In the genomic region with DNA sequence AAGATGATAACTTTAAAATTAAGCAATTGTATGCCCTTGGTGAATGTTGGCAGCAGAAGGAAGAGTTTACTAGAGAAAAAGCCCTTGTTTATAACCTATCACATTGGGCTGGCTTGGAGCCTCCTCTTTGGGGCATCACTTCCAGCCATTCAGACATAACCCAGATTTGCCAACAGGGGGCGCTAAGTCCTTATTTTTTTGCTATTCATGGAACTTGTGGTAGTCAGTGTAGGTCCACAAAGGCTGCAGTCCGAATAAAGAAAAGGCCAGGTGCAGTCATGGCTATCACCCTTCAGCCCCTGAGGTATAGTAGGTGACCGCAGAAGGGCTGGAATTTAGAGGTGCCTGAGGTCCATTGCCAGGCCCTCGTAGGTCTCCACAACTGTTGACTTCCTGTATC, we compare ENCODE assay signal across 1 mouse cellular context.
TF ChIP-seq lines count a peak whose summit lies in the region.

No protein-coding gene starts in this region.

TF ChIP-seq in CH12.LX, 34 proteins besides CTCF, POLR2A, EP300 and RAD21 (continued from another document):
- no peak for TF ChIP-seq USF1 (IDR thresholded peaks at IDR 0.05; ENCODE audit: low read depth, low read length)
- no peak for TF ChIP-seq CHD1 (IDR thresholded peaks at IDR 0.05; ENCODE audit: low read depth, low read length)
- no peak for TF ChIP-seq ETS1 (conservative IDR thresholded peaks at IDR 0.05; ENCODE audit: low read depth, low read length)
- no peak for TF ChIP-seq SIN3A (IDR thresholded peaks at IDR 0.05; ENCODE audit: low read length)
- 0 out of 2 replicates have a peak, but pooled peaks have one; percentile 27 for TF ChIP-seq MXI1 (IDR thresholded peaks at IDR 0.05; ENCODE audit: low read depth, low read length)
